Mouse (Mus musculus) lung, embryonic 15.5 days (tissue): ENCODE measurements around the gene Gje1. TPM values are rescaled to one million over a fixed set of nuclear protein-coding genes. Genes with fewer than 3 reads are reported as not detected.

Experiments
- ATAC-seq: fragments of 200-750 bp; cut with Nextera tagmentation; 2 replicates; pipeline ENCODE4 v1.8.0; 2017; ENCODE audit warnings: moderate number of reproducible peaks, borderline replicate concordance; ENCODE audit not compliant: low FRiP score, low TSS enrichment; ENCODE audit errors: extremely low read depth
- H3K27ac ChIP-seq: fragments of 300-500 bp; sonication (generic); 2 replicates; pipeline ENCODE4 v1.5.1; 2015; ENCODE audit warnings: moderate library complexity, mild to moderate bottlenecking, inconsistent platforms
- H3K27me3 ChIP-seq: fragments of 300-500 bp; sonication (generic); 2 replicates; pipeline ENCODE4 v1.6.1; 2015; ENCODE audit warnings: inconsistent platforms
- H3K36me3 ChIP-seq: fragments of 300-500 bp; sonication (generic); 2 replicates; pipeline ENCODE4 v1.6.1; 2015; ENCODE audit warnings: inconsistent platforms
- H3K4me1 ChIP-seq: fragments of 300-500 bp; sonication (generic); 2 replicates; pipeline ENCODE4 v1.6.1; 2015; ENCODE audit warnings: inconsistent platforms
- H3K4me2 ChIP-seq: fragments of 300-500 bp; sonication (generic); 2 replicates; pipeline ENCODE4 v1.6.1; 2015; ENCODE audit warnings: inconsistent platforms, mild to moderate bottlenecking, moderate library complexity
- H3K4me3 ChIP-seq: fragments of 300-500 bp; sonication (generic); 2 replicates; pipeline ENCODE4 v1.5.1; 2015; ENCODE audit warnings: mild to moderate bottlenecking, inconsistent platforms
- H3K9ac ChIP-seq: fragments of 300-500 bp; sonication (generic); 2 replicates; pipeline ENCODE4 v1.6.1; 2015; ENCODE audit warnings: inconsistent platforms
- H3K9me3 ChIP-seq: fragments of 300-500 bp; sonication (generic); 2 replicates; pipeline ENCODE4 v1.6.1; 2016; ENCODE audit warnings: inconsistent platforms
- WGBS: fragments of 180-500 bp; shearing (Covaris S2); methylation state at CpG from one replicate; pipeline ENCODE4 v1.1.7; 2015; 5-methylcytosine and 5-hydroxymethylcytosine counted together
- polyA plus RNA-seq: library from polyadenylated mRNA; unstranded; fragments of >200 nt; fragmentation: Nextera tagmentation; extraction: Ambion mirVana; gene quantifications from 2 replicates; pipeline ENCODE4 v1.2.1, GENCODE M21; 2015

The Gje1 gene
- not detected in 2 replicates for polyA plus RNA-seq

- H3K9ac ChIP-seq, result no peak within 1 kb of the TSS
- ATAC-seq, result no peak
- H3K4me1 ChIP-seq, result no peaks in the 10 kb centered on the region
- no peak within 1 kb of the TSS for H3K4me2 ChIP-seq
- no peaks in the 10 kb centered on the region for H3K36me3 ChIP-seq
- WGBS, result 66% methylated on average over 3 of the region's 3 CpGs
- no peaks in the 10 kb centered on the region for H3K9me3 ChIP-seq
- no peaks in the 10 kb centered on the region for H3K27me3 ChIP-seq
- H3K27ac ChIP-seq, result no peak within 1 kb of the TSS
- H3K4me3 ChIP-seq, result no peak within 1 kb of the TSS
Observed at GRCm38 (mm10) chr10:14718114-14718513, at the start of gene Gje1. Gene Gje1, minus strand, starts transcription at chr10:14718214.

GRCm38 (mm10) chr10:14760618-14761017 lies 42.6 kb upstream of the Gje1 start:
- Histone ChIP-seq H3K9ac (no peak overlapping the region), H3K27ac (no peak overlapping the region), H3K36me3 (no peaks in the 10 kb centered on the region), H3K4me1 (no peaks in the 10 kb centered on the region), H3K9me3 (no peaks in the 10 kb centered on the region), H3K4me2 (peak overlapping the region; percentile 69), H3K4me3 (peak overlapping the region; percentile 34), H3K27me3 (no peaks in the 10 kb centered on the region)
- ATAC-seq, result no peak
- WGBS, result 15% methylated on average over 8 of the region's 8 CpGs

DNA sequence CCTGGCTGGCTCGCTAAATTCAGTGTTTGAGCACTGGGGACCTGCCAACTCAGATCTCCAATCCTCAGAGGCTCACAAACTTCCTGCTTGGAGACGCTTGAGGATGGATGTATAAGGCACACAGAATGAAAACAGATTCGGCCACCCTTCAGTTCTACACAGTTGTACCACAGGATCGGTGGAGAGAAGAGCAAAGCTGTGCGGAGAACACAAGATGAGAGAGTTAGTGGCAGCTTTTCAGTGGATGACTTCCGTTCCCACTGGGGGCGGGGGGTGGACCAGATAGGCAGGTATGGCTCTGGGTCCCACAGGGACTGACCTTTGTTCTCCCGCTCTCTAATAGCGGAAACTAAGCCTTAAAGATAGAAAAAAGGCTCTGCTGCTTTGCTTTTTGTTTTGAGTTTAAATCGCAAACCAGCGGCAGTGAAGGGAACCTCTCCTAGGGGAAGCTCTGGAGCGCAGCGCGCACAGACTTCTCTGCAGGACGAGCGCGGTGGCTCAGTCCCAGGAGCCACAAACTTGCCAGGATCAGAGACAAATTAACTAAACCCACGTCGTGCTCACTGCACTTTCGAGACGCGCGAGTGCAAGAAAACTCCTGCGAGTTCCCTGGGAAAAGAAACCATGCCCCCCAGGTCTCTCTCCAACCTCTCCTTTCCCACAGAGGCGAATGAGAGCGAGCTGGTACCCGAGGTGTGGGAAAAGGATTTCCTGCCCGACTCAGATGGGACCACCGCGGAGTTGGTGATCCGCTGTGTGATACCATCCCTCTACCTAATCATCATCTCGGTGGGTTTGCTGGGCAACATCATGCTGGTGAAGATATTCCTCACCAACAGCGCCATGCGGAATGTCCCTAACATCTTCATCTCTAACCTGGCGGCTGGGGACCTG lies 41.9 kb upstream of the Gje1 start:
- Histone ChIP-seq H3K4me3 (peak overlapping the region; percentile 34), H3K4me1 (no peaks in the 10 kb centered on the region), H3K9ac (no peak overlapping the region), H3K36me3 (no peaks in the 10 kb centered on the region), H3K9me3 (no peaks in the 10 kb centered on the region), H3K4me2 (peak overlapping the region; percentile 69), H3K27me3 (no peaks in the 10 kb centered on the region), H3K27ac (no peak overlapping the region)
- WGBS, result 2% methylated on average over 35 of the region's 35 CpGs
- ATAC-seq, result no peak

- no peaks in the 10 kb centered on the region for H3K9me3 ChIP-seq
- H3K27me3 ChIP-seq, result no peaks in the 10 kb centered on the region
- H3K4me2 ChIP-seq, result no peak overlapping the region
- no peak overlapping the region for H3K27ac ChIP-seq
- no peak overlapping the region for H3K9ac ChIP-seq
- WGBS, result 2% methylated on average over 2 of the region's 2 CpGs
- no peak for ATAC-seq
- no peaks in the 10 kb centered on the region for H3K36me3 ChIP-seq
- no peaks in the 10 kb centered on the region for H3K4me1 ChIP-seq
- H3K4me3 ChIP-seq, result no peak overlapping the region
Observed at GRCm38 (mm10) chr10:14734285-14734684, 16.3 kb upstream of the Gje1 start.

GRCm38 (mm10) chr10:14725671-14726070 lies 7.7 kb upstream of the Gje1 start:
- no peak for ATAC-seq
- no peaks in the 10 kb centered on the region for H3K27me3 ChIP-seq
- no peak overlapping the region for H3K4me2 ChIP-seq
- no peaks in the 10 kb centered on the region for H3K9me3 ChIP-seq
- no peaks in the 10 kb centered on the region for H3K4me1 ChIP-seq
- 67% methylated on average over 9 of the region's 9 CpGs for WGBS
- no peak overlapping the region for H3K4me3 ChIP-seq
- no peak overlapping the region for H3K27ac ChIP-seq
- no peaks in the 10 kb centered on the region for H3K36me3 ChIP-seq
- no peak overlapping the region for H3K9ac ChIP-seq

DNA sequence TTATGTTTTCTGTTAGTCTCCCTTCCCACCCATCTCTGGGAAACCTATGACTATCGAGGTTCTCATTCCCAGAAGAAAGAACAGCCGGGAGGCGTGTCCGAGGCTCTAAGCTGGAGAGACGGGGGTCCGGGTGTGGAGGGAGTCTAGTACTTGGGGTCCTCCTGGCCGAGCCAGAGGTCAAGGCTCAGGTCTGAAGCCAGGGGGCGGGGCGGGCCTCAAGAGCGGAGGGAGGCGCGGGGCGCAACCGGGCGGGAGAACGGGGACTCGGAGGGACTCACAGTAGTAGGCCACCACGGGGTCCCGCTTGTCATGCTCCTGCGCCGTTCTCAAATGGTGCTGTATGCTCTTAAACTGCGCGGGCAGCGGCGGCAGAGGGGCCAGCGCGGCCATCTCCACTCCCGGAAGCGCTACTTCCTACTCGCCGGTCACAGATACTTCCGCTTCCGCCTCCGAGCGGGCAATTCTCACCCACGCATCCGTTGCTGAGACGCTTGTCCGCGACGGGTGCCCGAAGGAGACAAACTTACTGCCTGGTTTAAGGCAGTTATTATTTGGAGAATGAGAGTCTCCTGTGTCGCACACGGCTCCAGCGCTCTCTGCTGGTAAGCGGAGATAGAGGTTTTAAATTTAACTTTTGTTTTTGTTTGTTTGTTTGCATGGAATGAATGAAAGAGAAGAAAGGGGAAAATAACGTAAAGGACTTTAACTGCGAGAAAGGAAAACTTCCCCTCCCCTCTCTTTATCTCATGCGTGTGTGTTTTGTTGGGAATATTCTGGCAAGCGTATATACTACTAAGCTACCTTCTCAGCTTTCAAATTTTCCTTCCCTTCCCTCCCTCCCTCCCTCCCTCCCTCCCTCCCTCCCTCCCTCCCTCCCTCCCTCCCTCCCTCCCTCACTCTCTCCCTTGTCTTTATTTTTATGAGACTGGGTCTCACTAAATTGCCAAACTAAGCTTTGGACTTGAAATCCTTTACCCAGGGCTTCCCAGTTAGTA lies 12.6 kb downstream of the Gje1 start, which contains the start of the genes Vta1 and Nmbr:
TSS of gene Vta1 (minus strand) at position 489 of the 995 bp plus-strand sequence.
TSS of gene Nmbr (plus strand) at position 520 of the 995 bp plus-strand sequence.
- H3K27me3 ChIP-seq, result no peaks in the 10 kb centered on the region
- H3K4me3 ChIP-seq, result peak within 1 kb of the TSS; percentile 93
- H3K4me1 ChIP-seq, result peaks cover 15% of the 10 kb centered on the region
- peak within 1 kb of the TSS; percentile 62 for H3K27ac ChIP-seq
- H3K36me3 ChIP-seq, result no peaks in the 10 kb centered on the region
- peak; percentile 97 for ATAC-seq
- H3K4me2 ChIP-seq, result peak within 1 kb of the TSS; percentile 53
- no peaks in the 10 kb centered on the region for H3K9me3 ChIP-seq
- 1% methylated on average over 50 of the region's 50 CpGs for WGBS
- H3K9ac ChIP-seq, result peak within 1 kb of the TSS; percentile 72

- no peaks in the 10 kb centered on the region for H3K36me3 ChIP-seq
- H3K9me3 ChIP-seq, result no peaks in the 10 kb centered on the region
- peaks cover 15% of the 10 kb centered on the region for H3K4me1 ChIP-seq
- no peak for ATAC-seq
- no peak overlapping the region for H3K27ac ChIP-seq
- WGBS, result 64% methylated on average over 4 of the region's 4 CpGs
- peak overlapping the region; percentile 53 for H3K4me2 ChIP-seq
- H3K4me3 ChIP-seq, result peak overlapping the region; percentile 93
- H3K9ac ChIP-seq, result no peak overlapping the region
- no peaks in the 10 kb centered on the region for H3K27me3 ChIP-seq
Observed at GRCm38 (mm10) chr10:14703830-14704420, 14.1 kb downstream of the Gje1 start.

DNA sequence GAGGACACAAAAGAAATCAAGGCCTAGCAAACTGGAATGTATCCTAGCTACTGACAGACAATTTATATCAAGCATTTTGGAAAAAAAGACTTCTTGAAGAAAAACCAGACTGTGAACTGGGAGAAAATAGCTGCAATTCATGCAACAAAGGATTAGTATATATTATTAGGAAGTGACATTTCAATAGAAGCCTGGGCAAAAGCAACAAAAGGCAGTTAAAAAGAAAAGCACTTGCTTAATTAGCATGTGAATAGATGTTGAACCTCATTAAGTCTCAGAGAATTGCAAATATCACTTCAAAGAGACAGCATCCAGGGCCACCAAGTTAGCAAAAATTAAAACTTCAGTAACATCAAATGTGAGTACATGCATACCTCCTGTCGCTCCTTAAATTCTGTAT lies 14.8 kb downstream of the Gje1 start:
- WGBS, result 70% methylated on average over 1 of the region's 1 CpGs
- H3K4me3 ChIP-seq, result no peak overlapping the region
- no peak overlapping the region for H3K27ac ChIP-seq
- H3K4me1 ChIP-seq, result peaks cover 15% of the 10 kb centered on the region
- H3K27me3 ChIP-seq, result no peaks in the 10 kb centered on the region
- ATAC-seq, result no peak
- no peaks in the 10 kb centered on the region for H3K9me3 ChIP-seq
- no peak overlapping the region for H3K9ac ChIP-seq
- 0 out of 2 replicates have a peak overlapping the region, but pooled peaks have one; percentile 53 for H3K4me2 ChIP-seq
- H3K36me3 ChIP-seq, result no peaks in the 10 kb centered on the region

DNA sequence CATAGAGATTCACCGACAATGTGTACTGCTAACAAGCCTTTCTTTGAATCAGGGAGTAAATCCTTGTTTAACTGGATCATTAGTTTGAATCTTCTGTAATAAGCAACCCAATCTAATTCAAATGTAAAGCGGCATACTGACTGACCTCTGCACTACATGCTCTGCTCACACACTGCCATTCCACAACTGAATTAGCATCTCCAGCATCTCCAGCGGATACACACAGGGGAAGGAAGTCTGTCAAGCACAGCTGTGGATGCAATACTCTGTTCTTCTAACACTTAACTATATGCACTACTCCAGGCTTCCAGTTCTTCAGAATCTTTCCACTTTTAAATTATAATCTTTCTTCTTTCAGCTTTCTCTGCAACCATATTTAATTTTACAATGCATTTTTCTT lies 27.7 kb downstream of the Gje1 start:
- Histone ChIP-seq H3K4me2 (no peak overlapping the region), H3K9me3 (no peaks in the 10 kb centered on the region), H3K27me3 (no peaks in the 10 kb centered on the region), H3K36me3 (peaks cover 4% of the 10 kb centered on the region), H3K9ac (no peak overlapping the region), H3K27ac (no peak overlapping the region), H3K4me3 (no peak overlapping the region), H3K4me1 (no peaks in the 10 kb centered on the region)
- ATAC-seq, result no peak
- 86% methylated on average over 3 of the region's 3 CpGs for WGBS

GRCm38 (mm10) chr10:14688785-14689442 lies 29.1 kb downstream of the Gje1 start:
- H3K36me3 ChIP-seq, result peaks cover 4% of the 10 kb centered on the region
- H3K4me3 ChIP-seq, result no peak overlapping the region
- H3K9me3 ChIP-seq, result no peaks in the 10 kb centered on the region
- 69% methylated on average over 6 of the region's 6 CpGs for WGBS
- H3K9ac ChIP-seq, result no peak overlapping the region
- no peak overlapping the region for H3K4me2 ChIP-seq
- no peaks in the 10 kb centered on the region for H3K27me3 ChIP-seq
- no peaks in the 10 kb centered on the region for H3K4me1 ChIP-seq
- no peak for ATAC-seq
- no peak overlapping the region for H3K27ac ChIP-seq

DNA sequence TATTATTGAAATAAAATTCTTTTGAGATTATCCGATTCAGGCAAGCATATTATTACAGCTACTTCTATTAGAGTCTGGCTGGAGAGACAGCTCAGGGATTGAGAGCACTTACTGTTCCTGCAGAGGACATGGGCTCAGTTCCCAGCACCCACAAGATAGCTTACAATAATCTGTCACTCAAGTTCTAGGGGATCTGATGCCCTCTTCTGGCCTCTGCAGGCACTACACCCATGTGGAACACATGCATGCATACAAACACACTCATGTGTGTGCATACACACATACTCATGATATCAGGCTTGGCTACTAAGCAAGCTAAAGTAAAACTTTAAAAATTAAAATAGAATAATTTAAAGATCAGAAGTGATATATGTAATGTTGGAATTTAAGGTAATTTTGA lies 32.4 kb downstream of the Gje1 start:
- no peak overlapping the region for H3K9ac ChIP-seq
- no peaks in the 10 kb centered on the region for H3K27me3 ChIP-seq
- no peak overlapping the region for H3K4me3 ChIP-seq
- peaks cover 4% of the 10 kb centered on the region for H3K36me3 ChIP-seq
- no peak overlapping the region for H3K27ac ChIP-seq
- 90% methylated on average over 1 of the region's 1 CpGs for WGBS
- no peaks in the 10 kb centered on the region for H3K9me3 ChIP-seq
- no peak overlapping the region for H3K4me2 ChIP-seq
- ATAC-seq, result no peak
- no peaks in the 10 kb centered on the region for H3K4me1 ChIP-seq
